Mouse (Mus musculus): ENCODE data around the gene Ubxn11.

The Ubxn11 gene

DNA sequence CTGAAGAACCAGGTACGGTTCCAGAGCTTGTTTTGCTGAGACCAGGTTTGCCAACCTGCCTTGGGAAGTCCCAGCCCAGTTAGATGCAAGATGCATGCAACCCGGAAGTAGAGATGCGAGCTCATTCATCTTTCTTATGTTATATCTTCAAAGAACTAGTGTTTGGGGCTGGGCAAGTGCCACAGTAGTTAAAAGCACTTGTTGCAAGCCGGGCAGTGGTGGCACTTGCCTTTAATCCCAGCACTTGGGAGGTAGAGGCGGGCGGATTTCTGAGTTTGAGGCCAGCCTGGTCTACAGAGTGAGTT lies 11.2 kb upstream of the Ubxn11 start:
- no peak for DNase-seq

DNA sequence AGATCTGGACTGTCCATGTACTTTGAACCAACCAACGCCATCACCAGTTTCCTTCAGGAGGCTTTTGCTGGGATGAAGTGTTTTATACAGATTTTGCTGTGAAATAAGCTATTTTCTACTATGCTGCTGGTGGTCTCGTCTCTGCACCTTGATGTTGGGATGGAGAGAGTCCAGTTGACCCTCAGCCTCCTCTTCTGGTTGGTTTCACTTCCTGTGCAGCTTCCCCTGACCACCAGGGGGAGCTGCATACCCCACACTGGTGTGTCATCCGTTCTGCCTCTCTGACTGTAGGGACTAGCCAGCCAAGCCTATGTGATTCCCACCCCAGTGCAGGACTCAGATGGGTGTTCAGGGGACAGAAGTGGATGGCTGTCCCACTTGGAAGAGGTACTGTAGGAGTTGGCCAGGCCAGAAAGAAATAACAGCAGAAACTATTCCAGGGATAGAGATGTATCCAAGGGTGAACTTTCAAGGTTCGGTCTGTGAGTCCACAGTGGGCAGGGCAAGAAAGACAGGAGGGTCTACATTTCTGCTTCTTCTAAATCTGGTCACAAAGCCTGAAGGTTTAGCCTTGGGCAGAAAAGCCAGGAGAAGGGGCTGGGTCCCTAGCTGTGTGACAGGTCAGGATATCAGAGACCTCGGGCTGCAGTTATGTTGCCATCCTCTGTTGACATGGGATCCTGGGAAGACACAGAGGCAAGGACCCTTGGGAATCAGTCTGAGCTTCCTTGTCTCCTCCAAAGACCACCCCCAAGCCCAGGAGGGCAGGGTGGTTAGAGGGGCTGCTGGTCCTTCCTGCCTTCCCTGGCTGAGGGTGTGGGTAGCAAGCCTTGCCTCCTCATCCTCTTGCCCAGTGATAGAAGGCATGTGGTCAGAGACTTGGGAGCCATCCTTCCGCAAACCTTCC lies 9.7 kb upstream of the Ubxn11 start:
- peak; percentile 81 to 83 for DNase-seq

DNA sequence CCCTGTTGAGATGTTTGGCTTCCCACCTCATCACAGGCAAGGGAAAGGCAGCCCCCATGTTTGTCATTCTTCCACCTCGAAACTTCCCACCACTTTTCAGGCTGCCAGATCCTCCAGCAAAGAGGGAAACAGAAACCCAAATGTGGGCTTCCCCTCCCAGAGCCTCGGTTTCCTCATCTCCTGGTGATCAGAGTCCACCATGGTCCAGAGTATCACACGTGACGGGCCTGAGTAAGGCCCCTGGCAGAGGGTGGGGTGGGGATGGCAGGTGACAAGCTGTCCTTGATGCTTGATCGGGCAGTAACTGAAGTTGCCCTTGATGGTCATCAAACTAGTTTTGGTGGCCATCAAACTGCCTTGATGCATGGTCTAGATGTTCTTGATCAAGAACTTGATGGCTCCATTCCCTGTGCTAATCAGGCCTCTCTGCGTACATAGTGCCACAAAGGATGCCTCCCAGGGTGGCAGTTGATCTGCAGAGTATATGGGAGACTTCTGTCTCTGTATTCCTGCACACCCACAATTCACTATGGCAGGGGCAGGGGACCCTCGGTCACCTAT lies 8.3 kb upstream of the Ubxn11 start:
- peak; percentile 25 to 38 for DNase-seq

DNA sequence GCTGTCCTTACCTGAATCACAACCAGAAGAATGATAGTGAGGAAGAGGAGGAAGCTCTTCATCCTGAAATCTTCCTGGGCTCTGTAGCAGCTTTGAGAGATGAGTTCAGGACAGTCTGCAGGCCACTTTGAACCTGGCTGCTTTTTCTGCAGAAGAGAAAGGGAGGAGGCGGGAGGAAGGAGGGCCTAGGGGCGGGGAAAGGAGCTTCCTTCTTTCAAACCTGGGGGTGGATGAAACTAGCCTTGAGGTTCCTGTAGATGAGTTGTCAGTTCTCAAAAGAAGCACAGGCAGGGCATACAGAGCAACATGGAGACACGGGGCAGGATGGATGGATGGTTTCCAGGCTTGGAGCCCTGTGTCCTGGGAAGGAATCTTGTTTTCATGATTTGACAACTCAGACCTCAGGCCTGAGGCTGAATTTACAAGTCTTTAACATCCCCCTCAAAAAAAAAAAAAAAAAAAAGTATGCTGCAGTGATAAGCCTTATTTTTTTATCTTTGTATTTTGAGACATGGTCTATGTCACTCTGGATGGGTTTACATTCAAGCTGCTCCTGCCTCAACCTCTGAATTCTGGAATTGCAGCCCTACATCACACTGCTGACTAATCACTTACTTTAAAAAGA lies 7.3 kb upstream of the Ubxn11 start, which contains the start of gene Cd52:
Gene Cd52 (minus strand): TSS at position 160 of the 625 bp plus-strand sequence.
- DNase-seq = peak; percentile 84 to 89

DNA sequence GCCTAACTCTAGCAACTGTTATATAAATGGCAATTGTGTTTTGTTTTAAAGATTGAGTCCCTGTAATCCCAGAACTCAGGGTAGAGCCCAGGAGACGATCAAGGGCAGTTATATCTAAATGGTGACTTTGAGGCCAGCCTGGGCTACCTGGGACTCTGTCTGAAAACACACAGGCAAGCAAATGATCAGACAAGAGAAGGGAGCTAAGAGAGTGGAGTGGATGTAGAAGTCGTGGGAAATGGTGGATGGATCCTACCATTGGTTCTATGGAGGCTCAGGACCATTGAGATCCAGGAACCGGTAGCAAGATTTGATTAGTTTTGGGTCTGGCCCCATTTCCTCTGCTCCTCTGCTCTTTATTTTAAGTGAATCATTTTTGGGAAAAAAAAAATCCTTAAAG lies 6.2 kb upstream of the Ubxn11 start:
- DNase-seq = no peak

DNA sequence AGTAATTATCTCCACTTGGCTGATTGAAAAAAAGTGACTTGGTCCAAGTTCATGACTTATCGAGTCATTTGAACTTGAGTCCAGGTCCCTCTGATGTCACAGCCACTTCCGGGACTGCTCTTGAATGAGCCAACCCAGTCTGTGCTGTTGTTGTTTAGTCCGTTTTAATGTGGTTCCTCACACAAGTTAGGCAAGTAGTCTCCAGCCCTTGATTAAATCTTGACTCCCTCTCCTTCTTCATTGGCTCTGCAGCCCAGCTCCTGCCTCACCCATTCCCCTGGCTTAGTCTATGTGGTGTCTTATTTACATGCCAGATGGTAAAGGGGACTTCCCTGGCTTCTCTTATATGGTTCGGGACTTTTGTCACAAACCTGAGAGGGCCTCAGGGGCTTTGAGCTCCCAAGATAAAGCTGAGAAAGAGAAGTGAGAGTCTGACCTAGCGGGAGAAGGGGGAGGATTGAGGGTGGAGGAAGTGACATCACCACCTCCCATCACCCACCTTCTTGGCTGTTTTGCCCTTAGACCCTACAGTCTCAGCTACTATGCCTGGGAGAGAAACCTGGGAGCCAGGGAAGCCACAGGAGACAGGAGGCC lies 5.3 kb upstream of the Ubxn11 start:
- peak; percentile 43 to 61 for DNase-seq

DNA sequence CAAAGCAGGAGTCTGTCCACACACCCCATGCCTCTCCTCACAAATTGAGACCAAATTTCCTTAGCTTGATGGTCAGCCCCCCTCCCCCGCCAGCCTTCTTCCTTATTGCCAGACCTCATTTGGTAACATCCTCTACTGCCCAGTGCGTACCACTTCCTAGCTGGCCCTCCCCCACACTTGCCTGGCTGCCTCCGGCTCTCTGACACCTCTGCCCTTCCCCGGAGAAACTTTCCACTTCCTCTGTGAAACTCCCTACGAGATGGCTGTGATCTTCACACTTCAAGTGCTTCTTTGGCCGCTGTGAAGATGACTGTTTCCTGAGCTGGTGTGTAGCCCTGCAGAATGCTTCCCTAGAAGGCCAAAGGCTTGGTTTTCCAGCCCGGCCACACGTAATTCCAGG lies 3.7 kb upstream of the Ubxn11 start:
- DNase-seq = peak; percentile 81 to 91

DNA sequence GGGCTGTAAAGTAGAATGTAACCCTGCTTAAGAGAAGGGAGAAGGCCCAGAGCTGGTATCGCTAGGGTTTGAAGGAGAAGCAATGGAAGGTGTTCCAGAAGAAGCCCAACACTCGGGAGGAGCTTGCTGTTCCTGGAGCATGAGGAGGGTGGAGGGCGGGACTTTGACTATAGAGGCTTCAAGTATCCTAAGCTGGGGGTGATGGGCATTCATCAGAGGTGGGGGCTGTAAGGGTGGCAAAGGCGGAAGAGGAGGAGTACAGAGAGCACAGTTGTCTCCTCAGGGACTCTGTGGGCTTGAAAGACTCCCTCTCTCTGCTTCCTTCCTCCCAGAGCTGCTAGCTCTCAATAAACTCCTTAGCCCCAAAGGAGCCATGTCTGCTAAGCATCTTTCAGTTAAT lies 2.1 kb upstream of the Ubxn11 start:
- peak in 1 of 2 experiments; percentile 31 for DNase-seq

DNA sequence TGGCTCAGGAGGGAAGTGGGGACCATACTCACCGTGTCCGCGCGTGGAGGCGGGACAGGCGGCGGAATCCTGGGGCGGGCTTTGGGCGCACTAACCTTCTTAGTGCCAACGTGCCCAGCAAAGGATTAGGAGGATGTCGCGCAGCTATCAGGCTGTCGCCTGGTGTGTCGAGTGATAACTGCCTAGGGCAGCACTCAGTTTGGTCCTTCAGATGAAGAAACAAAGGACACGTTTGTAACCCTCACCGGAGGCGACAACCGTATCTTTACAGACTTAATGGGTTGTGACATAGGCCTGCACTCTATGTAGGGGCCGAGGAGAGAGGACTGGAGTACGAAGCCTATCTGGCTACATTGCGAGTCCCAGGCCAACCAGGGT lies 361 bp downstream of the Ubxn11 start:
- no peak for DNase-seq

DNA sequence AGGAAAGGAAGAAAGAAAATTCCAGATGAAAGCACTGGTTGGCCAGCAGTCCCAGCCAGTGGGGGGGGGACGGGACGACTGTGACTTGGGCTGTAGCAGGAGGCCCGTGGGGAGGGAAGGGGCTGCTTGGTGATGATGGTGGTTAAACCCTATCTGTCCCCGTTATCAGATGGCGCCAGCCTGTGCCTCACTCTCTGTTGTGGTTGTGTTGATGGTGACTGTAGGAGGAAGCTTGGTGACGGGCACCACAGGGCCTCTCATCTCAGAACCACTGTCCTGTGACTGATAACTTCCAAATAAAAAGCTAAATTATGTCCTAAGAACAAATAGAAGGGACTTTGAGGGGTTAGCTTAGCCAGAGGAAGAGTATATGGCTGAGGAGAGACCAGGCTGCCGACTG lies 3.7 kb downstream of the Ubxn11 start:
- DNase-seq = peak in 1 of 2 experiments; percentile 23

DNA sequence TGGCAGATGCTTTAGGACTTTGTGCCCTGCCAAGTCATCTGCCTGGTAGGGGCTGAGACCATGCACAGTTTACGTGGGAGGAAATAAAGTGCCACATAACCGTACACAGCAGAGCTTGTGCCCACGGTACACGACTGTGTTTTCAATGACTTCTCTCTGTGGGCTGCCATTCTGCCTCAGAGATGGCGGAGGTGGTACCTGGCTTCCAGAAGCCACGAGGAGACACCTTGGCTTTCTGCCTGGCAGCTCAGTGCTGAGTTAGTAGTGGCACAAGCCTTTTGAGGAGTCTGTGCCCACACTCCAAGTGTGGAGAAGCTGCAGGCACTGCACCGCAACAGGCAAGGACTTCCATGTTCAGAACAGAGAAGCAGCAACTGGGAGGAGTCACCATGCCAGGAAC lies 5.4 kb downstream of the Ubxn11 start:
- no peak for DNase-seq

DNA sequence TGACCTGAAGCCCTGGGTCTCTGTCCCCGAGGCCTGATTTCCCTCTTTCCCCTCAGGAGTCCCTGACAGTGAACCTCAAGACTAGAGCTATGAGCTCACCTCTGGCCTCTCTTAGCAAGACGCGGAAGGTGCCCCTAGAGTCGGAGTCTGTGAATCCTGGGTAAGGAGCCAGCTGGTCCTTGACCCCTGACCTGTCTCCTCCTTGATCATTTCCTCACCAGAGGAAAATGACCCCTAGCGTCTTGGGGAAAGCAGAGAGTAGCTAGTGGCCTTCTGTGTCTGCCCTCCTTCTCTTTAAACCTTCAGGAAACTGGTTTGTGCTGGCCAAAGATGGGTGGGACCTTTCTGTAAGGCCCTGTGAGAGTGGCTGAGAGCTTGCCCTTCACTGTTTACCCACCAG lies 5.8 kb downstream of the Ubxn11 start:
- no peak for DNase-seq

DNA sequence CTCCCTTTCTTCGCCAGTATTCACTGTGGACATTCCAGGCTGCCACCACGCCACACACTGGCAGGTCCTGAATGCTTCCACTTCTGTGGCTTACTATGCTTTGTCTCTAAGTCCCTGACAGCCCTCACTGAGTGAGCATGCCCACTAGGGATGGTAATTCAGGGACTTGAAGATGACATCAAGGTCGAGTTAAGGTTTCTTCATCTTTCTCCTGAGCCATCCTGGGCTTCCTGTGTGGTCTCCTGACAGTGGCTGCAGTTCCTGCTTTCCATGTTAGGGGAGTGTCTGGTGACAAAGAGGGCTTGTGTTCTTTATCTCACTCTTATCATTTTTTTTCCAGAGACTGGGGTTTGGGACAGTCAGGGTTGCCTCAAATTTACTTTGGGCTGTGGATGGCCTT lies 8.3 kb downstream of the Ubxn11 start:
- DNase-seq = no peak

DNA sequence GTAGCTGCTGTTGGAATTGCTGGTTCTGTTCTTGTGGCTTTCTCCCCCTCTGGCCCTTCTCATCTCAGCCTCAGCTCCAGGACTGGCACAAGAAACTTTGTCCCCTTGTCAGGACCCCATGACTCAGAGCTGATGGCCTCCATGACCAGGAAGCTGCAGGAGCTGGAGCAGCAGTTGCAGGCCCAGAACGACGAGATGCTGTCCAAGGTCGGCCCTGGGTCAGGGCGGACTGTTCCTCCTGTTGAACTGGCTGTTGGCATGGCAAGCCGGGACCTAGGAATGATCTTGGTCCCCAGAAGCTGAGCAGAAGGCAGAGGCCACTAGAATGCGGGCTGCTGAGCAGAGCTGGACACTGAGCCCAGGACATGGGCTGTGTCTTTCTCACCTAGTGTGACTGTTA lies 10.0 kb downstream of the Ubxn11 start:
- no peak for DNase-seq

DNA sequence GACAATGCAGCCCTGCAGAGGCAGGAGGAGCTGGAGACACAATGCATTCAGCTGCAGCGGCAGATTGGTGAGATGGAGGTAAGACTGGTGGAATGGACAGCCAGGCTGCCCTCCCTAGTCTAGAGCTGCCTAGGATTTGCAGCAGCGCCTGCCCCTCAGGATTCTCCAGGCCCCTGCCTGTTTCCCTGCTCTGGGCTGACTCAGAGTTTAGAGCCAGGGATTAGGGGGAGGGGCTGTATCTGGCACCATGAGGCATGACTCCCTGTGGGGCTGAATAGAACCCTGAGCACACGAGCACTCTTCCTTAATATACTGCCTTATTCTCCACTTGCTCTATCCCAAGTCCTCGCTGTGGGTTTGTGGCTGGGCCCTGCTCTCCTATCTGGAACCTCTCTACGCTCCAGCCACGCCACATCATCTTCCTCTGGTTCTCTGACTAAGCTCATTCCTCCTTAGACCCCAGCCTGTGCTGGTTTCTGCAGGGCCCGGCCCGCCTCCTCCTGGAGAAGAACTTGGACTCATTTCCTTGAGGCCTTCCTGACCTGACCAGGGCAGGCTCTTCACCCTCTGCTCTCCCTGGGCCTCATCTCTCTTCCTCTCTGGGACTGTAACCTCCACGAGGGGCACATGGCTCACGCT lies 11.1 kb downstream of the Ubxn11 start:
- DNase-seq = peak; percentile 13 to 23

DNA sequence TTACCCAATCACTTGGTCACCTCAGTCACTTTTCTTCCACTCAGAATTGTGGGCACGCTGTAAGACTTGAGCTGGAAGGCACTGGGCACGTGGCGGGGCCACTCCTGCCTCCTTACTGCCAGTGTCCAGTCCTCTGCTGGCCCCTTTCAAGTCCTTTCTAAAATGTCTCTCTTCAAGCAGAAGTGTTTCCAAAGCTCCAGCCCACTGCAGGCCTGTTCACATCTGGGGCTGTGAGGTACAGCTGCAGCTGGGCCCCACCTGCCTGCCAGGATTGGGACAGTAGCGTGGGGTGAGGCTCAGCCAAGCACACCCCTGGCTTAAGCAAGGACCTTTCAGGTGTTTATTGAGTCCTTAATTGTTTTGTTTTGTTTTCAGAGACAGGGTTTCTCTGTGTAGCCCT lies 11.7 kb downstream of the Ubxn11 start:
- DNase-seq = peak; percentile 24 to 53

DNA sequence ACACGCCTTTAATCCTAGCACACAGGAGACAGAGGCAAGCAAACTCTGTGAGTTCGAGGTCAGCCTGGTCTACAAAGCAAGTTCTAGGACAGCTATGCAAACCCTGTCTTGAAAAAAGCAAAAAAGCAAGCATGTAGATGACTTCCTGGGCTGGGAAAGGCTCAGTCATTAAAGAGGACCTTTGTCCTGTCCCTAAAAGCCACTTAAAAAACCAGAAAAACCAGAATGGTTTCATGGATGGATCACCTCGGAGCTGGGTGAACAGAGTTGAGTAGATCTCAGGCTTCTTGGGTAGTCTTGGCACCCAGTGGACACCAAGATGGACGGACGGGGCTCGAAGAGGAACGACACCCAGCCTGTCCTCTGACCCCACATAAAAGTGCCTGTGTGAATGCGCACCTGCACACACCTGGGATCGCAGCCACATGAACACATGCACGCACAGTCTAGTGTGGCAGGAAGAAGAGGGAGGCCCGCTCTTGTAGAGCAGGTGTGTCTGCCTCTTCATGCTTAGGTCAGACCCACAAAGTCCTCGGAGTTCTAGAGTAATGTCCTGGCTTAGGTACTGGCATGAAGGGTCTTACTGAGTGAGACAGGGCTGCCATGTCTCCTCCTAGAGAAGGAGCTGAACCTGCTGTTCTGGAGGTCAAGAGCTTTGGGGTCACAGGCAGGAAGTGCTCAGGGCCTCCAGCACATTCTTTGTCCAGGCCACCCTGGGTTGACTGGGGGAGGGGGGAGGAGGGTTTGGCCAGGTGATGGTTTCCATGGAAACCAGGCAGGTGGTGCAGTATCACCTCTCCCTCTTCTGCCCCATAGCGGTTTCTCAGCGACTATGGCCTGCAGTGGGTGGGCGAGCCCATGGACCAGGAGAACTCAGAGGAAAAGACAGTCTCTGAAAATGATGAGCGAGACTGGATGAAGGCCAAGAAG lies 13.1 kb downstream of the Ubxn11 start:
- peak; percentile 60 to 74 for DNase-seq

DNA sequence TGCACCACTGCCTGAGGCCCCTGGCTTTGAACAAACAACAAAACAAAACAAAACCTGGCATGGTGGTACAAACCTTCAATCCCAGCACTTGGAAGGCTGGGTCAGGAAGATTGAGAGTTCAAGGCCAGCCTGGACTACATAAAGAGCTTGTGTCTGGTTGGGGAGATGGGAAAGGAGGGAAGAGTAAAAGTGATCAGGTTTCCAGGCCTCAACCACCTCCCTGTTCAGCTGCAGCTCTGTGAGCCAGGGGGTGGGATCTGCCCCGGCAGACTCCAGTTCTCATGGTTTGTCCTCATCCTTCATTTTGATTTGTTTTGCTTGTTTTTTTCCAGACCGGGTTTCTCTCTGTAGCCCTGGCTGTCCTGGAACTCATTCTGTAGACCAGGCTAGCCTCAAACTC lies 14.1 kb downstream of the Ubxn11 start:
- DNase-seq = no peak

DNA sequence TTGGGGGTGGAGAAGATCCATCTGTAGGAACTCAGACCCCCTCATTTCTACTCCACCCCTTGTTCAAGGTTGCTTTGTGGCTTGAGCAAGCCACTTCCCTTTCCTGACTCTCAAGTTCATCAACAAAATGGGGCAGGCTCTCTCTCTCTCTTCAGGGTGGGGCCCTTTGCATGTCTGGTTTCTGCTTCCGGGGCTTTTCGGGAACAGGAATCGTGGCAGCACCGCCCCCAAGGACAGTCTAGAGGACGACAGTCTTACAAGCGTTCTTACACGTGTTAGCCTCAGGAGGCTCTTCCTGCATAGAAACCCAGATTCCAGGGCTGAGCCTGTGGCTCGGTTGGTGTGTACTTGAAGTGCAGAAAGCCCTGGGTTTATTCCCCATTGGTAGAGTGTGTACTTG lies 14.6 kb downstream of the Ubxn11 start:
- peak; percentile 79 to 90 for DNase-seq

DNA sequence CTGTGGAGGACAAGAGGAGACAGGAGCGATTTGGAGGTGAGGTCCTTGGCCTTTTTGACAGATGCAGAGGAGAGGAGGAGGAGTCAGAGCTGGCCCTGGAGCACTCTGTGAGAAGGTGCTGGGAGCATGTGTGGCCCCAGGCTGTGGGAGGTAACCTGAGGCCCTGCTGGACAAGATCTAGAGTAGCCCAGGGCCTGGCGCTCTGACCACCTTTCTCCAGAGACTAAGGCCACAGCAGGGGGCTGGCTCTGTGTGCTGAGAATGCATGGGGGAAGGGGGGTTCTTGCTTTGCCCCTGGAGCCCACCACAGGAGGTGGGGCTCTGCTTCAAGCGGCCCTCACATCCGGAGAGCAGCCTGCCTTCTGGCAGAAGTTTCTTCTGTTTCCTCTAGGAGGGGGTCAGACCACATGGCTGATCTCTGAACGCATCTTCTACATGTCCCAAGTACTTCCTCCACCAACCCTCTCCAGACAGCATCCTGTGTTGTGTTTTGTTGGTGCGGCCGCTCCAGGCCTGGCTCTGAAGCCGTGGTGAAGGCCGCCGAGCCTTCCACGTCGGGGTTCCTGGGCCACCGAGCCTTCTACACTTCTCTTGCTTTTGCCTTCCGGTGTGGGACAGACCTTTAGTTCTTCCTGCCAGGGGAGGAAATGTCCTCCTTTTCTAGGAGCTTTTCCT lies 15.9 kb downstream of the Ubxn11 start:
- DNase-seq = peak; percentile 76 to 84

DNA sequence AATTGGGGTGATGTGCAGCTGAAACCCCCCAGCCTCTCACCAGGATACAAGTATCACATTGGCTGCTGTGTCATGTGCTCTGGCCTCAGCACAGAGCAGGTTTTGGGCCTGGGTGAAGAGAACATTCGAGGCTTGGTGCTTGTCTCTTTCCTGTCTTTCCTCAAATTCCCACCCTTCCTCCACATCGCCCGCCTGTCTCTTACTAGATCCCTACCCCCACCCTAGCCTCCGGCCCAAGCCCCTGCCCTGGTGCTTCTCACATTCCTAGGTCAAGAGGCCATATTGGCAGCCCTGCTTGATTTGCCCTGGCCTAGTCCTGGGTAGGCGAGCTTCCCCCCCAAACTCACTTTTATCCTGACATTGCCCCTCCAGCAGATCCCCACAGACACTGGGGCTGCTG lies 16.7 kb downstream of the Ubxn11 start:
- peak in 1 of 2 experiments; percentile 48 for DNase-seq

Measured in thymus, postnatal 36 days (tissue).